ENCODE assay signal across 8 mouse cellular contexts in genomic region chr4:134579620-134580019, GRCm38 (mm10). TPM values are rescaled to one million over a fixed set of nuclear protein-coding genes. Genes with fewer than 3 reads are reported as not detected.
DNase-seq lines count a peak whose midpoint lies in the region; ATAC-seq and TF ChIP-seq lines count a peak whose summit lies in the region.
"Had no signal": no experiment of that assay in that cellular context is flagged by ENCODE, and none has a peak within 500 bp of the region (broad histone marks: within the 10 kb centered on the region; RNA-seq: fewer than 3 reads in every experiment).

No protein-coding gene starts in this region.

- H3K36me3 ChIP-seq in hindbrain, embryonic 10.5 days: no peaks in the 10 kb centered on the region
- H3K36me3 ChIP-seq in hindbrain, embryonic 11.5 days (ENCODE audit: control insufficient read depth, insufficient read depth, low read length): no peaks in the 10 kb centered on the region
- H3K36me3 ChIP-seq in CH12.LX (replicated peaks in 1 of 2; ENCODE audit: control insufficient read depth in 1 of 2, insufficient read depth in 1 of 2, low read length in 1 of 2): no peaks in the 10 kb centered on the region
- no peaks in the 10 kb centered on the region for H3K36me3 ChIP-seq in intestine, embryonic 15.5 days

- TF ChIP-seq POLR2A in CH12.LX (IDR thresholded peaks at IDR 0.05; ENCODE audit: low read depth, low read length): no peak; the same call in 1 of the 2 replicates

- in situ Hi-C loops in CH12.LX (cut with MboI; ENCODE audit: low pct_ligation_motif_present, low pct_unique_long_range_greater_than_20kb, low sequenced_read_pairs): loop anchor here (5.0 kb wide), 1 partner anchor 133 kb away; no protein-coding TSS in a partner anchor

- no peak for TF ChIP-seq EP300 in CH12.LX (IDR thresholded peaks at IDR 0.05; ENCODE audit: low read length)

- no peak for DNase-seq in hindbrain, embryonic 10.5 days (ENCODE audit: low spot score)
- DNase-seq in hindbrain, embryonic 11.5 days (ENCODE audit: low spot score): no peak
- DNase-seq in CH12.LX (ENCODE audit: extremely low read depth): no peak
- peak; percentile 67 for DNase-seq in brain, adult 2 months (ENCODE audit: low read depth, low spot score)
- DNase-seq in gastrocnemius, postnatal 10 days: no peak
- DNase-seq in natural killer cell, adult 2 months (ENCODE audit: low spot score in 2 of 2): no peak

- H3K27me3 ChIP-seq in hindbrain, embryonic 10.5 days (ENCODE audit: insufficient read depth, poor library complexity, severe bottlenecking): 0 out of 2 replicates have a peak, but pooled peaks cover 4% of the 10 kb centered on the region
- no peaks in the 10 kb centered on the region for H3K27me3 ChIP-seq in hindbrain, embryonic 11.5 days (ENCODE audit: control insufficient read depth, insufficient read depth, low read length)
- no peaks in the 10 kb centered on the region for H3K27me3 ChIP-seq in CH12.LX (replicated peaks)
- H3K27me3 ChIP-seq in intestine, embryonic 15.5 days (replicated peaks): no peaks in the 10 kb centered on the region

- 32% methylated on average over 5 of the region's 5 CpGs for whole genome bisulfite sequencing in hindbrain, embryonic 10.5 days
- WGBS in hindbrain, embryonic 11.5 days: 47% methylated on average over 5 of the region's 5 CpGs
- 26% methylated on average over 5 of the region's 5 CpGs for WGBS in intestine, embryonic 15.5 days

- ATAC-seq in hindbrain, embryonic 11.5 days (ENCODE audit: low FRiP score): no peak
- 0 out of 2 replicates have a peak, but pooled peaks have one; percentile 24 for ATAC-seq in intestine, embryonic 15.5 days

- no peak overlapping the region for H3K4me3 ChIP-seq in hindbrain, embryonic 10.5 days
- H3K4me3 ChIP-seq in hindbrain, embryonic 11.5 days (ENCODE audit: low read depth, low read length): no peak overlapping the region
- no peak overlapping the region for H3K4me3 ChIP-seq in CH12.LX (replicated peaks in 1 of 3; ENCODE audit: low read depth in 2 of 3, low read length in 2 of 3, poor library complexity in 1 of 3)
- H3K4me3 ChIP-seq in intestine, embryonic 15.5 days (replicated peaks): no peak overlapping the region
- H3K4me3 ChIP-seq: erythroblast, embryonic 14.5 days had no signal

- no peak for TF ChIP-seq CTCF in CH12.LX (conservative IDR thresholded peaks at IDR 0.05 in 1 of 2, IDR thresholded peaks at IDR 0.05 in 1 of 2; ENCODE audit: low read depth in 2 of 2, low read length in 2 of 2)

- no peak overlapping the region; the same call in 1 of the 2 replicates for H3K9ac ChIP-seq in hindbrain, embryonic 11.5 days (ENCODE audit: low read depth, low read length)
- no peak overlapping the region for H3K9ac ChIP-seq in CH12.LX (ENCODE audit: insufficient read depth, low read depth)
- H3K9ac ChIP-seq in intestine, embryonic 15.5 days: no peak overlapping the region

- peak overlapping the region; percentile 45; the same call in 1 of the 2 replicates for H3K27ac ChIP-seq in hindbrain, embryonic 10.5 days
- no peak overlapping the region for H3K27ac ChIP-seq in hindbrain, embryonic 11.5 days (ENCODE audit: low read depth, low read length)
- no peak overlapping the region for H3K27ac ChIP-seq in CH12.LX (ENCODE audit: insufficient read depth, low read depth)
- H3K27ac ChIP-seq in intestine, embryonic 15.5 days: no peak overlapping the region

- dilution Hi-C loops in CH12.LX (cut with MboI; ENCODE audit: extremely low pct_ligation_motif_present, extremely low pct_unique_long_range_greater_than_20kb, low sequenced_read_pairs): no loop called here

- no peak overlapping the region for H3K4me2 ChIP-seq in hindbrain, embryonic 11.5 days (replicated peaks; ENCODE audit: low read depth, low read length)
- H3K4me2 ChIP-seq in CH12.LX (ENCODE audit: insufficient read depth, low read depth, poor library complexity, severe bottlenecking): peak overlapping the region; percentile 73
- peak overlapping the region; percentile 30 for H3K4me2 ChIP-seq in intestine, embryonic 15.5 days (replicated peaks)

- H3K9me3 ChIP-seq in hindbrain, embryonic 10.5 days: no peaks in the 10 kb centered on the region
- no peaks in the 10 kb centered on the region for H3K9me3 ChIP-seq in hindbrain, embryonic 11.5 days (ENCODE audit: control insufficient read depth, low read length)
- no peaks in the 10 kb centered on the region for H3K9me3 ChIP-seq in CH12.LX (replicated peaks; ENCODE audit: low read length)
- H3K9me3 ChIP-seq in intestine, embryonic 15.5 days: no peaks in the 10 kb centered on the region

- H3K79me2 ChIP-seq in CH12.LX (replicated peaks; ENCODE audit: control insufficient read depth, extremely low read depth, insufficient read depth, poor library complexity, severe bottlenecking): no peaks in the 10 kb centered on the region

- no peak for TF ChIP-seq RAD21 in CH12.LX (IDR thresholded peaks at IDR 0.05; ENCODE audit: low read depth, low read length)

- H3K4me1 ChIP-seq in hindbrain, embryonic 10.5 days (replicated peaks): peaks cover 49% of the 10 kb centered on the region
- H3K4me1 ChIP-seq in hindbrain, embryonic 11.5 days (replicated peaks; ENCODE audit: control insufficient read depth, insufficient read depth, low read length): peaks cover 5% of the 10 kb centered on the region
- peaks cover 10 to 40% of the 10 kb centered on the region in 2 experiments for H3K4me1 ChIP-seq in CH12.LX (ENCODE audit: control insufficient read depth in 1 of 2, insufficient read depth in 2 of 2)
- H3K4me1 ChIP-seq in intestine, embryonic 15.5 days (replicated peaks): peaks cover 18% of the 10 kb centered on the region

TF ChIP-seq in CH12.LX, 34 proteins besides CTCF, POLR2A, EP300 and RAD21:
- 0 out of 2 replicates have a peak, but pooled peaks have one; percentile 36 for TF ChIP-seq TBP (conservative IDR thresholded peaks at IDR 0.05; ENCODE audit: low read depth, low read length)
- no peak for TF ChIP-seq NRF1 (IDR thresholded peaks at IDR 0.05; ENCODE audit: low read depth, low read length)

RNA-seq across cellular contexts. Expression of gene Selenon, which starts 27.7 kb away (rescaled TPM):
- 8.6 and 10.3 TPM in 2 replicates for polyA plus RNA-seq in hindbrain, embryonic 10.5 days (2016; fragmentation: Nextera tagmentation; extraction: Ambion mirVana)
- 16.7 and 22.7 TPM in 2 replicates for polyA plus RNA-seq in hindbrain, embryonic 11.5 days (2014; fragmentation: Nextera tagmentation; extraction: Ambion mirVana)
- 0.38 and 0.64 TPM in 2 replicates for total RNA-seq in CH12.LX (2012; rRNA removed)
- total RNA-seq in CH12.LX (2014; rRNA removed): 0.24 and 0.27 TPM in 2 replicates
- 0.65 and 1.0 TPM in 2 replicates for polyA plus RNA-seq in CH12.LX (2012; ENCODE audit: insufficient read length, low read depth)
- 15.3 and 25.1 TPM in 2 replicates for polyA plus RNA-seq in intestine, embryonic 15.5 days (2015; fragmentation: Nextera tagmentation; extraction: Ambion mirVana)
- 10 to 100 TPM; 22.3 to 28.7 TPM for total RNA-seq in gastrocnemius, postnatal 10 days (2021)

RNA-seq across cellular contexts. Expression of gene Mtfr1l, which starts 44.4 kb away (rescaled TPM):
- polyA plus RNA-seq in hindbrain, embryonic 10.5 days (2016; fragmentation: Nextera tagmentation; extraction: Ambion mirVana): 115 and 125 TPM in 2 replicates
- polyA plus RNA-seq in hindbrain, embryonic 11.5 days (2014; fragmentation: Nextera tagmentation; extraction: Ambion mirVana): 136 and 138 TPM in 2 replicates
- 16.2 and 19.5 TPM in 2 replicates for total RNA-seq in CH12.LX (2012; rRNA removed)
- total RNA-seq in CH12.LX (2014; rRNA removed): 27.8 and 34.0 TPM in 2 replicates
- 33.2 and 36.5 TPM in 2 replicates for polyA plus RNA-seq in CH12.LX (2012; ENCODE audit: insufficient read length, low read depth)
- polyA plus RNA-seq in intestine, embryonic 15.5 days (2015; fragmentation: Nextera tagmentation; extraction: Ambion mirVana): 88.3 and 96.4 TPM in 2 replicates
- 100 to 1,000 TPM; 113 to 129 TPM for total RNA-seq in gastrocnemius, postnatal 10 days (2021)
